Mouse (Mus musculus) embryonic facial prominence, embryonic 11.5 days (tissue): ENCODE data around the gene 1700028J19Rik. TPM values are rescaled to one million over a fixed set of nuclear protein-coding genes. Genes with fewer than 3 reads are reported as not detected.
"Not testable (repeated sequence)": the region's sequence is repeated elsewhere in the genome, so short reads cannot be mapped to it uniquely, and the experiment has no call there.

Source experiments
- ATAC-seq: fragments of 200-750 bp; cut with Nextera tagmentation; replicated peaks from 2 replicates; pipeline ENCODE4 v1.8.0; 2017; ENCODE audit warnings: low read depth; ENCODE audit not compliant: insufficient number of reproducible peaks, low FRiP score, low TSS enrichment
- DNase-seq: peaks from one replicate; pipeline ENCODE4 v3.0.0-alpha.2; 2015; ENCODE audit warnings: low spot score
- H3K27ac ChIP-seq: fragments of 300-500 bp; sonication (generic); replicated peaks from 2 replicates; pipeline ENCODE4 v1.5.1; 2014; ENCODE audit warnings: mild to moderate bottlenecking, low read depth, low read length, control low read depth
- H3K27me3 ChIP-seq: fragments of 300-500 bp; sonication (generic); 2 replicates; pipeline ENCODE4 v1.6.1; 2014; ENCODE audit warnings: mild to moderate bottlenecking, low read length, moderate library complexity, mixed read lengths; ENCODE audit not compliant: control insufficient read depth, insufficient read depth
- H3K36me3 ChIP-seq: fragments of 300-500 bp; sonication (generic); replicated peaks from 2 replicates; pipeline ENCODE4 v1.6.1; 2014; ENCODE audit warnings: low read depth, mild to moderate bottlenecking, low read length, moderate library complexity, mixed read lengths; ENCODE audit not compliant: control insufficient read depth, insufficient read depth
- H3K4me1 ChIP-seq: fragments of 300-500 bp; sonication (generic); 2 replicates; pipeline ENCODE4 v1.6.1; 2014; ENCODE audit warnings: low read length, mixed read lengths; ENCODE audit not compliant: control insufficient read depth, insufficient read depth
- H3K4me2 ChIP-seq: fragments of 300-500 bp; sonication (generic); 2 replicates; pipeline ENCODE4 v1.6.1; 2014; ENCODE audit warnings: low read depth, mild to moderate bottlenecking, control low read depth, low read length, moderate library complexity
- H3K4me3 ChIP-seq: fragments of 300-500 bp; sonication (generic); 2 replicates; pipeline ENCODE4 v1.5.1; 2014; ENCODE audit warnings: low read depth, low read length, control low read depth
- H3K9ac ChIP-seq: fragments of 300-500 bp; sonication (generic); replicated peaks from 2 replicates; pipeline ENCODE4 v1.6.1; 2014; ENCODE audit warnings: mild to moderate bottlenecking, control low read depth, low read length
- H3K9me3 ChIP-seq: fragments of 300-500 bp; sonication (generic); replicated peaks from 2 replicates; pipeline ENCODE4 v1.6.1; 2016; ENCODE audit warnings: mild to moderate bottlenecking, low read length, inconsistent platforms, mixed read lengths; ENCODE audit not compliant: control insufficient read depth
- WGBS: fragments of 180-500 bp; shearing (Covaris S2); extraction: QIAGEN DNeasy Blood & Tissue Kit; methylation state at CpG from one replicate; pipeline ENCODE4 v1.1.7; 2014; 5-methylcytosine and 5-hydroxymethylcytosine counted together
- polyA plus RNA-seq: library from polyadenylated mRNA; unstranded; fragments of >200 nt; fragmentation: Nextera tagmentation; extraction: Ambion mirVana; gene quantifications from 2 replicates; pipeline ENCODE4 v1.2.1, GENCODE M21; 2014

1700028J19Rik gene
- polyA plus RNA-seq, 1 experiment from 2014 or later = 1.00 TPM

DNA sequence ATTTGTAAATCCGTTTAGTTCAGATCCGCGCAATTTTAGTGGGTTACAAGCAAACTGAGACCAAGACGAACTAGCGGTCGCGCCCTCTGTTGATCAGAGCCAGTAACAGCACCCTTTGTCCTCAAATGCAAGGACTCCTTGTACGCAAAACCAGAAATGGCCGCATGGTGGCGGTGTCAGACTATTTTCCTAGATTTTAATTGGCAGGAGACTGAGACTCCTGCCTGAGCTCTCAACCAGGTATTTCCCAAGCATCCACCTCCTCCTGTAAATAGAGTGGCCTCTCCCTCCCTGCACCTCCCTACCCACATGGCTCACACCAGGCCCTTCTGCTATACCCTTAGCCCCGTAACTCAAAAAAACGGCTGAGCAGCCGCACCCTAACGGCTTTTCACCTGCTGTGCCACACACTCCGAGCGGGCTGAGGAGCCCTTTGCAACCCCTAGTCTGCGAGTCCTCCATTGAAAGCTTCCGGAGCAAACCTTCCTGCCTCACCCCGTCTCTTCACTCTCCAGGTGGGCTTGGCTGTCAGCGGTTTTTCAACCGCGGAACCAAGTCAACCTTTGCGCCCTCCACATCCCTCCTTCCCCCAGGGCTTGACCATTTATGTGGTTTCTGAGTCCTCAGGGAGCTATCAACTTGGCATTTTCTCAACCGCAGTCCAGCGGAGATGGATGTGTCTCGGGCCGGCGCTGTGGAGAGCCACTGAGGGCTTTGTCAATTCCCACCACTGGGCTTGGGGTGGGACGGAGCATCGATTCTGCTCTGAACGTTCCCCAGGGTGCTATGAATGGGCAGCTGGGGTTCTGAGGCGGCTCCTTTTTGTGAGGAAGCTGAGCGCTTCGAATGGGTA, 16.5 kb upstream of the 1700028J19Rik start:
- ATAC-seq (peak; percentile 59), DNase-seq (peak; percentile 98)
- no peaks in the 10 kb centered on the region for H3K4me1 ChIP-seq
- no peaks in the 10 kb centered on the region for H3K36me3 ChIP-seq
- H3K4me2 ChIP-seq = peak overlapping the region; percentile 39; the same call in 1 of the 2 replicates
- no peaks in the 10 kb centered on the region for H3K9me3 ChIP-seq
- H3K27ac ChIP-seq = no peak overlapping the region
- WGBS = 2% methylated on average over 34 of the region's 34 CpGs
- H3K4me3 ChIP-seq = no peak overlapping the region; the same call in 1 of the 2 replicates
- H3K9ac ChIP-seq = no peak overlapping the region
- H3K27me3 ChIP-seq = peaks cover 8% of the 10 kb centered on the region; the same call in 1 of the 2 replicates

DNA sequence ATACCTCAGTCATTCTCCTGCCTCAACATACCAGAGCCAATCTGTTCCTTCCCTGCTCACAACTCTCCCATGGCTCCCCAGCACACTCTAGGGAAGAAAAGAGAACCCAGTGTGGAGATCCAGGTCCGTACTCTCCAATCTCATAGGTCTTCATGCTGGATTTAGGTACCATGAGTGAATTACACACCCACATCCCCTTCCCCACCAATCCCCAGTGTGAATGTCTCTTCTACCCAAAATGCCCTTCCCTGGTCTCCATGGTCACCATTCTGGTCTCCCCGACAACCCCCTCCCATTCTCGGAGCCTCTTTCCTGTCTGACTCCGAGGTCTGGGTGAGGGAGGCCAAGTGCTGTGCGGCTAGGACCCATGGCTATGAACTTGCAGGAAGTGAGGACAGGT, 14.7 kb upstream of the 1700028J19Rik start, which contains the start of gene Gm15517:
Gene Gm15517 (plus strand): TSS at position 301 of the 400 bp plus-strand sequence.
- 46% methylated on average over 5 of the region's 5 CpGs for WGBS
- peaks cover 8% of the 10 kb centered on the region; the same call in 1 of the 2 replicates for H3K27me3 ChIP-seq

DNA sequence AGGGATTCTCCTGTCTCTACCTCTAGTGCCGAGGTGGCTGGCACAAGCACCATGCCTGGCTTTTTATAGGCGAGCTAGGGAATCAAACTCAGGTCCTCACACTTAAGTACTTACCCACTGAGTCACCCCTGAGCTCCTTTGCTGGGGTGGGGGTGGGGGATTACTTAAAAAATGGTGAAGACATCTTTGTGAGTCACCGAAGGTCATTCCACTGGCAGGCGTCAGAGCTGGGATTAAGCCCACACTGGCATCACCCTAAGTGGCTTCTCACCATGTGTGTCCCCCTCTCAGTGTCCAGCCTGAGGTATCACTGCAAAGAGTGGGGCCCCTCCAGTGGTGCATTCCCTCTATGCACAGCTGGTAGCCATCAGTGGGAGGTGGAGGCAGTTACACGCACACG, 13.9 kb upstream of the 1700028J19Rik start:
- 71% methylated on average over 6 of the region's 6 CpGs for WGBS
- Histone ChIP-seq H3K9ac (no peak overlapping the region), H3K4me1 (no peaks in the 10 kb centered on the region), H3K9me3 (no peaks in the 10 kb centered on the region), H3K27ac (no peak overlapping the region), H3K27me3 (peaks cover 8% of the 10 kb centered on the region; the same call in 1 of the 2 replicates), H3K4me3 (no peak overlapping the region), H3K36me3 (no peaks in the 10 kb centered on the region), H3K4me2 (no peak overlapping the region)
- ATAC-seq (no peak), DNase-seq (no peak)

More for the DNA sequence above, 14.7 kb upstream of the 1700028J19Rik start, which contains the start of gene Gm15517:
- Histone ChIP-seq H3K4me3 (no peak within 1 kb of the TSS), H3K9me3 (no peaks in the 10 kb centered on the region), H3K9ac (no peak within 1 kb of the TSS; the same call in 1 of the 2 replicates), H3K27ac (no peak within 1 kb of the TSS), H3K36me3 (no peaks in the 10 kb centered on the region), H3K4me1 (no peaks in the 10 kb centered on the region), H3K4me2 (no peak within 1 kb of the TSS)
- ATAC-seq = 0 out of 2 replicates have a peak, but pooled peaks have one; percentile 11
- no peak for DNase-seq

DNA sequence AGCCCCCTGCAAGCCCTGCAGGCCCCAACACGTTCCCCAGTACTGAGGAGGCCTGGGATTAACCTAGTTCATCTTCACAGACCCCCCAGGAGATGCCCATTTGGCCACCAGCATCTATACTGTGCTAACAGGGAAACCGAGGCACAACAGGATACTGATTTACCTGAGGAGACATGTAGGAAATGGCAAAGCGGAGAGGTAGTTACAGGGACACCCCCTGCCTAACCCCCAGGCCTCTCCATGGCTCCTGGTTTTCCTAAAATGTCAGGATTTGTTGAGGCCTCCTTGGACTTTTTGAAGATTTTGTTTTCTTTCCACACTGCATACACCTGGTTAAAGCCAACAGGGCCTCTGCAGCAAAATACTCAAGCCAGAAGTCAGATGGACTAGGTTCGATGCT, 10.8 kb upstream of the 1700028J19Rik start, which contains the start of gene Acp4:
Gene Acp4 (minus strand): TSS at position 101 of the 400 bp plus-strand sequence.
- 69% methylated on average over 4 of the region's 4 CpGs for WGBS
- ATAC-seq = no peak

DNA sequence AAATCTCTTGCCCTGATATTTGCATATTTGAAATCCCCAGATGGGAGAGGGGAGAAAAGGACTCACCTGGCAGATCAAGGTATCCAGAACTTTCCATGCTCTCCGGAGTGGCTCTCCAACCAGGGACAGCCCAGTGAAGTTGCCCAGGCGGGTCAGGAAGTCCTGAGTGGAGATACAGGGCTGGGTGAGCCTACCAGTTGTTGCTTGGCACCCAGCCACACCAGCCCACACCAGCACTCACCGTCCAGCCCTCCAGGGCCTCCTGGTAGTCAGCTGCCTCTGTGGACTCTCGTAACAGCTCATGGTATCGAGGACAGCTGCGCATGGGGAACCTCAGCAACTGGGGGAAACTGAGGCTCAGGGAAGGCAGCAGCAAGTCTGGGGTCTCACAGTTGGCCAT, 8.4 kb upstream of the 1700028J19Rik start:
- DNase-seq = no peak
- H3K27me3 ChIP-seq = no peaks in the 10 kb centered on the region
- 87% methylated on average over 6 of the region's 6 CpGs for WGBS
- no peaks in the 10 kb centered on the region for H3K4me1 ChIP-seq
- no peak overlapping the region for H3K27ac ChIP-seq
- peaks cover 5% of the 10 kb centered on the region for H3K36me3 ChIP-seq
- no peak overlapping the region; the same call in 1 of the 2 replicates for H3K9ac ChIP-seq
- no peak for ATAC-seq
- H3K4me2 ChIP-seq = no peak overlapping the region
- H3K4me3 ChIP-seq = no peak overlapping the region
- no peaks in the 10 kb centered on the region for H3K9me3 ChIP-seq

More for the DNA sequence above, 10.8 kb upstream of the 1700028J19Rik start, which contains the start of gene Acp4:
- Histone ChIP-seq H3K9ac (no peak within 1 kb of the TSS), H3K4me2 (no peak within 1 kb of the TSS), H3K9me3 (no peaks in the 10 kb centered on the region), H3K27me3 (0 out of 2 replicates have a peak, but pooled peaks cover 2% of the 10 kb centered on the region), H3K27ac (no peak within 1 kb of the TSS), H3K4me3 (no peak within 1 kb of the TSS), H3K36me3 (no peaks in the 10 kb centered on the region), H3K4me1 (no peaks in the 10 kb centered on the region)
- no peak for DNase-seq

DNA sequence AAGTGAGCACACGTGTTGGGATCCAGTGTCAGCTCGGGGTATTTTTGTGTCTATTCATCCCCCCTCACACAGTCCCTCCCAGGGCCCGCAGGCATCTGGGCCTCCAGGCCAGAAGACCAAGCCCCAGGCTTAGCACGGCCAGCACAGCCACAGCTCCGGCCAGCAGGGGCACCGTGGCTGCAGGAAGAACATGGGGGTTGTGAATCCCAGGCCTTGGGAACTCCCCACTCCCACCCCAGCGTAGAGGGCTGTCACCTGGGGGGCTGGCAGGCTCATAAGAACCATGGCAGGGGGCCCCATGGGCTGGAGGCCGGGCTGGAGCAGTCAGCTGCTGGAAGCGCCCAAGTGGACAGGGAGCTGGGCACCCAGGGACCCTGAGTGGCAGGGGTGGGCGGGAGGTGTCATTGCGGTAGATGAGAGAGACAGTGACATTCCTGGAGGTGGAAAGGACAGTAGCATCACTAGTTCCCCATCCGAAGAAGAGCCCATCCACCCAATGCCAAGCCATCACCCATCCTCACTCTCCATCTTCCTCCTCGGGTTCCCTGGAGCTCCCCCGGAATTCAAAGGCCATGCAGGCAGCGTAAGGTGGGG, 6.6 kb upstream of the 1700028J19Rik start:
- Histone ChIP-seq H3K27me3 (no peaks in the 10 kb centered on the region), H3K36me3 (peaks cover 9% of the 10 kb centered on the region), H3K27ac (no peak overlapping the region), H3K4me1 (no peaks in the 10 kb centered on the region), H3K9me3 (no peaks in the 10 kb centered on the region), H3K4me3 (no peak overlapping the region), H3K4me2 (no peak overlapping the region), H3K9ac (no peak overlapping the region)
- ATAC-seq = no peak
- 69% methylated on average over 15 of the region's 15 CpGs for WGBS
- DNase-seq = no peak

DNA sequence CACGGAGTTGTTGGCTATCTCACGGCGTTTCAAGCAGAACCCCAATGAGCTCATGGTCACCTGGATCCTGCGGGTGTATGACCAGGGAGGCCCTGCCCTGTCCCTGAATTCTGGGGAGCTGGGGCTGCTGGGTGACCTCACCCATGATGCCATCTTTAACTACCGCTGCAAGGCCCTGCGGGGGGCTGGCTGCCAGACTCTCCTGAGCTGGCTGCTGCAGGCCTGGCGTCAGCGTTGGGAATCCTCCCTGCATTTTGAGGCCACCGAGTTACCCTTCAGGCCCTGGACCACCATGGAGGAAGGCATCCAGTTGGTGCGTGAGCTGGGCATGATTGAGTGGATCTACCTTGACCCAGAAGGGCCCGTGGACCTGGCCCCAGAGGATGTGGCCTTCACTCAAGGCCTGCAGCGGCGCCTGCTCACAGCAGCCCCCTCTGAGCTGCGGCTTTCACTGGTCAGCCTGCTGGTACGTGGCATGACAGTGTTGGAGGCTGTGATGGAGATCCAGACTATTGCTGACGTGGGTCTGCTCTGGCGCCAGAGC, 4.3 kb upstream of the 1700028J19Rik start:
- not testable (repeated sequence) for H3K9me3 ChIP-seq, H3K4me2 ChIP-seq, ATAC-seq, H3K36me3 ChIP-seq, DNase-seq, H3K27ac ChIP-seq, H3K27me3 ChIP-seq, H3K4me3 ChIP-seq, H3K4me1 ChIP-seq, H3K9ac ChIP-seq
- 88% methylated on average over 17 of the region's 17 CpGs for WGBS
